Mouse (Mus musculus) granulocyte monocyte progenitor cell, adult 5-6 weeks (primary cell): Measurements from ENCODE around the gene Cacna1g. TPM values are rescaled to one million over a fixed set of nuclear protein-coding genes. Genes with fewer than 3 reads are reported as not detected.

ENCODE experiments used
- ATAC-seq: replicated peaks from 2 replicates; pipeline ENCODE4 v1.8.0; 2016; ENCODE audit warnings: mild to moderate bottlenecking, moderate TSS enrichment, inconsistent platforms; ENCODE audit not compliant: poor library complexity, severe bottlenecking
- total RNA-seq, 2 experiments: library from RNA; stranded (forward) in 1 of 2; stranded (reverse) in 1 of 2; fragments of 200-712, 200-1000 nt in 1 of 2; fragments of >200 nt in 1 of 2; fragmentation: Nextera tagmentation in 1 of 2; gene quantifications; 2 replicates each; pipeline ENCODE4 v1.2.3; 2014 to 2017

Gene Cacna1g
- total RNA-seq, 2 experiments from 2014 or later: not detected

DNA sequence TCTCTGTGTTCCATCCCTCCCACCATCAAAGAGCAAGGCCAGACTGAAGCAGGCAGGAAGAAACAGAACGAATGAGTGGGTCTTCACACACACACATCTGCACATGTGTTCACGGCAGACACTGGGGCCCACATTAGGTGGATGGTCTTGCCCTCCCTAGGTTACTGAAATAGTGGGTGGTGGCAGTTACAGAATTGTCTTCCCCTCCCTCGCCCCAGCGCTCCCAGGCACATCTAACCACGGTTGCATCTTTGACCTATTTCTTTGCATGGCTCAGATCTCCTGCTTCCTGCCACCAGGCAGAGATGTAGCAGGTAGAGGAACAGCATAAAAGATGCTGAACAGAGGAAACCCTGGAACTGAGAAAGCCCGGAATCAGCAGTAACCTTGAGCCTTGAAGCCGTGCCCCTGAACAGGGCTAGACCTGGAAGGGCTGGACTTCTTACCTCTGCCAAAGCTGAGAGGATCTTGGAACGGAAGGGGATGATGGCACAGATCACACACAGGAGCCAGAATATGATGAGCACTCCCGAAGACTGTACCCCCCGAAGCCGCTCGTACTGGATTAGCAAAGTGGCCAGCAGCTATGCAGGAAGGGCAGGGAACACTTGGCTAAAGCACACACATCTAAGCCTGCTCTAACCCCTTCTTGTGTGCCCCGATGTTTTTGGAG is 99.6 kb downstream of the Cacna1g start:
- no peak for ATAC-seq

DNA sequence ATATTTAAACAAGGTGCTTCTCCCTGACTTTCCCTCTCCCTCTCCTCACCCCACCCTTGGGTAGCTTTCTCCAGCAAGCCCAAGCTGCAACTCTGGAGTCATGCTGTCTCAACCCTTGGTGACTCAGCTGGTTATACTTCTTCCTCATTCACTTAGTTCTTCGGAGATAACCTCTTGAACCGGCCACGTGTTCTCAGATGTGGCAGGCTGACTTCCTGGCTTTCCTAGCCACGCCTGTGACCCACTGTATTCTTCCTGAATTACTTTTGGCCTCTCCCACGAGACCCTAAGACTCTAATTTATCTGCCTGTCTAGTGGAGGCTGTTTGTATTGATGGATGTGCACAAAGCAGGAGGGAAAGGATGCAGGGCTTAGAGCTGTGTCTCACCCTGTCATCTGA is 103.2 kb downstream of the Cacna1g start:
- ATAC-seq: peak; percentile 95

DNA sequence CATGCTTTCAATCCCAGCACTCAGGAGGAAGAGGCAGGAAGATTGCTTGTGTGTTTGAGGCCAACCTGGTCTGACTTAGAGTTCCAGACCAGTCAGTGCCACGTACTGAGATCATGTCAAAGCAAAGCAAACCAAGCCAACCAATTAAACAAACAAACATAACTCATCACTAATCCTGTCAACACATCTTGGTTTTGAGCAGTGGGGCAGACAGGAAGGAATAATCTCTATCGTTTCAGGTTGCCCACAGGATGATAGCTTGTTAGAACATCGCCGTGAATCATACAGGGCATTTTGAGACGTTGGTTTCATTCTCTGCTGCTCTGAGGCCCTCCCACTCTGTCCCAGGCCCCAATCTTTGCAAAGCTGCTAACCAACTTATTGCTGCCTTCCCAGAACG is 104.0 kb downstream of the Cacna1g start:
- ATAC-seq: no peak

DNA sequence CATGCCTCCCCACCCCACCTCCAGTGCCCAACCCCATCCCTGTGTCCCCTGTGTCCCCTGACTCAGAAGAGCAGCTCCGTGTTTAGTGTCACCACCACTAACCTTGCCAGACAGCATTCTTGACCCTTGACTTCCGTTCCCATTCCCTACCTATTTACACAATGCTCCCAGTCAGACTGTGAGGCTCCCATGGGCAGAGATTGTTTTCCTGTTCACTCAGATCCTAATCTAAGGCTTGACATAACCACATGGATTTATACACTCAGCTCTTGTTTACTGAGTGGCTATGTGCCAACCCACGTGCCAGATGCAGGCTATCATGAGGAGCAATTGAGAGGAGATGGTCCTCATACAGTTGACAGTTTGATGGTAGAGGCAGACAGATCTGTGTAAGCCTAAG is 108.7 kb downstream of the Cacna1g start:
- no peak for ATAC-seq

DNA sequence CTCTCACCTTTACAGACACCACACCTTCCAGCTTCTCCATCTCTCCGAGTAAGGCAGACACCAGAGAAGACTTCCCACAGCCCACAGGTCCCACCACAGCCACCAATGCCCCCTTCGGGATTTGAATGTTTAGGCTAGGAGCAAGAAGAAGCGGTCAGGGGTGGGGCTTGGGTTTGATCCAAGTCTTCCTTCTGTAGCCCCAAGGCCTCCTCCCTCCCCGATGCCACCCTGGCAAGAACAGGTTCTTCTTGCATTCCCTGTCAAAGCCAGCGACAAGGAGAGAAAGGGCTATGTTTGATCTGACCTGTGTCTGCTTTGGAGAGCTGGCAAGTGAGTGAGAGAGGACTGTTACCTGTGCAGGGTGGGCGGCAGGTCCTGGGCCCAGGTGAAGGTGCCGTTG is 110.3 kb downstream of the Cacna1g start:
- no peak for ATAC-seq

DNA sequence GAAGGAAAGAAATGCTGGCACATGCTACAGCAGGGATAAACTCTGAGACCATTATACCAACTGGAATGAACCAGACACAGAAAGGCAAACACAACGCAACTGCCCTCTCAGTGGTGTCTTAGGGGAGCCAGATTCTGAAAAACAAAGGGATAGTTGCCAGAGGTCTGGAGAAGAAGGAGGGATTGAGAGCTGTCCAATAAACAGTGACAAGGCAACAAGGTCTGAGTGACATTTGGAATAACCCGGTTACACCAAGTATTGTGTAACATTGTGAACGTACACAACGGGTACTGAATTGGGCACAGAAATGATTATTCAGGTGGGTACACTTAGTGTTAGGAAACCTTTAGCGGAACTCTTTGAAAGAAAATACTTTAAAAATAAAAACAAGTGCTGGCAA is 111.9 kb downstream of the Cacna1g start:
- ATAC-seq: no peak

DNA sequence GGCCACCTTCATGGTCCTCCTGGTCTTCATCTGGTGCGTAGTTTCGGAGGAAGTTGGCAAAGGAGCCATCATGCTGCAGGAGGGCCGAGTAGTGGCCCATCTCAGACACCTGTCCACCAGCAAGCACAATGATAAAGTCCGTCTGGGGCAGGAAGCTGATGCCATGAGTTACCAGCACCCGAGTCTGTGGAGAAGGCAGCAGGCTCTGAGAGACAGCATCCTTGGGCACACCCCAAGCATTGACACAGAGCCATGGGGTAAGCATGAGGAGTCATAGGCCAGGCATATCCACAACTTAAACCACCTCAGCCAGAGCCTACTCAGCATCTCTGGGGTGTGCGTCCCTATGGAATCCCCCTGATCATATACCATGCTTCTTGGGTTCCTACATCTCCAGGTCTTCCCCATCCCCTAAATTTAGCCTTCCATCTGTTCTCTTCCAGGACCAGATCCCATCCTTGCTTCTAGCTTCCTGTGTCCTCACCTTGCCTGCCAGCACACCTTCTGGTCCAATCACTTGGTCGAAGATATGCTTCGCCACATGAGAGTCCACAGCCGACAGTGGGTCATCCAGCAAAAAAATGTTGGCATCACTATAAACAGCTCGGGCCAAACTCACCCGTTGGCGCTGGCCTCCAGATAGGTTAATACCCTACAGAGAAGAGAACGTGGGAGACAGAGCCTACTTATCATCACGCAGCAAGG is 112.7 kb downstream of the Cacna1g start:
- no peak for ATAC-seq

DNA sequence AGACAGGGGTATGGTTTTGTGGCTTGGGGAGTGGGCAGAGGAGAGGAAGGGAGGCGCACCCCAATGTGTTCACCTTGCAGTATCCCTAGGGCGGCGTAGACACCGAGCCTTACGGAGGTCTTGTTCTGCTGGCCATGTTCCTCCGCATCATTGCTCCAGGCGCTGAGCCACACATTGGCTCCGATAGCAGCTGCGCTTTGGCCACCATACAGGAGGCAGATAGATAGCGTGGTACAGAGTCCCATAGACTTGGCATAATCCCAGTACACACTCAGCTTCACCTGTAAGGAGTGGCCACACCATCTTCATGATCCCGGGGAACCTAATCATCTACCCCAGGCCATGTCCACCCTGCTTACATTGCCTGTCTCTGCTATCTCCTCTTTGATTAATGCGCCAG is 114.8 kb downstream of the Cacna1g start:
- ATAC-seq: no peak

Other genes starting within 250 kb of the Cacna1g start
- gene Wfikkn2, start 228.2 kb downstream of the Cacna1g start, total RNA-seq (2014; fragmentation: Nextera tagmentation): not detected in 2 replicates
- gene Wfikkn2, start 228.2 kb downstream of the Cacna1g start, total RNA-seq (2017): 0.09 TPM in 1 of 2 replicates, not detected in the other
- gene Gm21885, start 192.3 kb downstream of the Cacna1g start, total RNA-seq (2014; fragmentation: Nextera tagmentation): not detected in 2 replicates
- not detected in 2 replicates for gene Gm21885, start 192.3 kb downstream of the Cacna1g start, total RNA-seq (2017)
- gene Luc7l3, start 152.2 kb downstream of the Cacna1g start, total RNA-seq (2014; fragmentation: Nextera tagmentation): 172 and 209 TPM in 2 replicates
- gene Luc7l3, start 152.2 kb downstream of the Cacna1g start, total RNA-seq (2017): 335 and 378 TPM in 2 replicates
- gene Ankrd40, start 146.2 kb downstream of the Cacna1g start, total RNA-seq (2014; fragmentation: Nextera tagmentation): 38.6 and 39.7 TPM in 2 replicates
- gene Ankrd40, start 146.2 kb downstream of the Cacna1g start, total RNA-seq (2017): 46.9 and 67.0 TPM in 2 replicates
- 0.34 and 2.0 TPM in 2 replicates for gene Abcc3, start 81.2 kb downstream of the Cacna1g start, total RNA-seq (2014; fragmentation: Nextera tagmentation)
- gene Abcc3, start 81.2 kb downstream of the Cacna1g start, total RNA-seq (2017): 0.05 and 0.30 TPM in 2 replicates
- gene Spata20, start 12.0 kb upstream of the Cacna1g start, total RNA-seq (2014; fragmentation: Nextera tagmentation): not detected in 2 replicates
- gene Spata20, start 12.0 kb upstream of the Cacna1g start, total RNA-seq (2017): not detected in 2 replicates
- not detected in 2 replicates for gene Epn3, start 25.8 kb upstream of the Cacna1g start, total RNA-seq (2014; fragmentation: Nextera tagmentation)
- gene Epn3, start 25.8 kb upstream of the Cacna1g start, total RNA-seq (2017): not detected in 2 replicates
- 1.1 and 5.4 TPM in 2 replicates for gene Mycbpap, start 47.5 kb upstream of the Cacna1g start, total RNA-seq (2014; fragmentation: Nextera tagmentation)
- 0.13 TPM in 1 of 2 replicates, not detected in the other for gene Mycbpap, start 47.5 kb upstream of the Cacna1g start, total RNA-seq (2017)
- gene Rsad1, start 75.1 kb upstream of the Cacna1g start, total RNA-seq (2014; fragmentation: Nextera tagmentation): 6.2 and 8.7 TPM in 2 replicates
- 4.4 and 5.7 TPM in 2 replicates for gene Rsad1, start 75.1 kb upstream of the Cacna1g start, total RNA-seq (2017)
- not detected in 2 replicates for gene Chad, start 90.8 kb upstream of the Cacna1g start, total RNA-seq (2014; fragmentation: Nextera tagmentation)
- not detected in 2 replicates for gene Chad, start 90.8 kb upstream of the Cacna1g start, total RNA-seq (2017)
- gene Acsf2, start 127.7 kb upstream of the Cacna1g start, total RNA-seq (2014; fragmentation: Nextera tagmentation): 12.9 and 18.9 TPM in 2 replicates
- 2.1 and 2.5 TPM in 2 replicates for gene Acsf2, start 127.7 kb upstream of the Cacna1g start, total RNA-seq (2017)
- 142 and 150 TPM in 2 replicates for gene Lrrc59, start 155.6 kb upstream of the Cacna1g start, total RNA-seq (2014; fragmentation: Nextera tagmentation)
- gene Lrrc59, start 155.6 kb upstream of the Cacna1g start, total RNA-seq (2017): 238 and 257 TPM in 2 replicates
- gene Mrpl27, start 179.6 kb upstream of the Cacna1g start, total RNA-seq (2014; fragmentation: Nextera tagmentation): 46.8 and 49.3 TPM in 2 replicates
- gene Mrpl27, start 179.6 kb upstream of the Cacna1g start, total RNA-seq (2017): 40.0 and 45.7 TPM in 2 replicates
- 8.2 and 16.4 TPM in 2 replicates for gene Eme1, start 179.8 kb upstream of the Cacna1g start, total RNA-seq (2014; fragmentation: Nextera tagmentation)
- 36.4 and 51.6 TPM in 2 replicates for gene Eme1, start 179.8 kb upstream of the Cacna1g start, total RNA-seq (2017)
- 4.9 and 15.7 TPM in 2 replicates for gene Xylt2, start 203.3 kb upstream of the Cacna1g start, total RNA-seq (2014; fragmentation: Nextera tagmentation)
- gene Xylt2, start 203.3 kb upstream of the Cacna1g start, total RNA-seq (2017): 3.9 and 4.8 TPM in 2 replicates
- not detected in 2 replicates for gene Gm11541, start 230.3 kb upstream of the Cacna1g start, total RNA-seq (2014; fragmentation: Nextera tagmentation)
- not detected in 2 replicates for gene Gm11541, start 230.3 kb upstream of the Cacna1g start, total RNA-seq (2017)